Mouse (Mus musculus) ES-Bruce4 (cell line): ENCODE data around the gene Ank3. TPM values are rescaled to one million over a fixed set of nuclear protein-coding genes. Genes with fewer than 3 reads are reported as not detected.

Experiments used
- H3K27ac ChIP-seq: 2 replicates; pipeline ENCODE4 v1.5.1; 2012; ENCODE audit warnings: low read length, inconsistent platforms; ENCODE audit not compliant: insufficient read depth
- H3K27me3 ChIP-seq: 2 replicates; pipeline ENCODE4 v1.6.1; 2012; ENCODE audit warnings: mild to moderate bottlenecking, low read length, inconsistent platforms; ENCODE audit not compliant: control insufficient read depth, poor library complexity, insufficient read depth, severe bottlenecking
- H3K36me3 ChIP-seq: 2 replicates; pipeline ENCODE4 v1.6.1; 2012; ENCODE audit warnings: inconsistent platforms, mild to moderate bottlenecking, low read length, moderate library complexity; ENCODE audit not compliant: control insufficient read depth, poor library complexity, insufficient read depth, severe bottlenecking
- H3K4me1 ChIP-seq: one replicate; pipeline ENCODE4 v1.8.1; 2011; ENCODE audit warnings: low read length; ENCODE audit not compliant: control insufficient read depth, insufficient read depth
- H3K4me3 ChIP-seq: 2 replicates; pipeline ENCODE4 v1.5.1; 2011; ENCODE audit warnings: low read depth, mild to moderate bottlenecking, low read length
- H3K9ac ChIP-seq: 2 replicates; pipeline ENCODE4 v1.6.1; 2012; ENCODE audit warnings: low read depth, mild to moderate bottlenecking, inconsistent platforms; ENCODE audit not compliant: poor library complexity, severe bottlenecking
- H3K9me3 ChIP-seq: replicated peaks from 2 replicates; pipeline ENCODE4 v1.6.1; 2012; ENCODE audit warnings: mild to moderate bottlenecking, low read length, inconsistent platforms; ENCODE audit not compliant: control insufficient read depth, poor library complexity, insufficient read depth, severe bottlenecking
- CTCF ChIP-seq: IDR thresholded peaks from one replicate; pipeline ENCODE4 v1.8.1; 2011; ENCODE audit warnings: low read depth, low read length
- EP300 ChIP-seq: IDR thresholded peaks from 2 replicates; pipeline ENCODE4 v1.6.1; 2011; ENCODE audit warnings: low read depth, low read length; ENCODE audit not compliant: insufficient read depth
- POLR2A ChIP-seq: IDR thresholded peaks from one replicate; pipeline ENCODE4 v1.8.1; 2011; ENCODE audit warnings: low read length; ENCODE audit not compliant: insufficient read depth
- polyA plus RNA-seq: library from polyadenylated mRNA; stranded (reverse); fragments of >200 nt; gene quantifications from 2 replicates; pipeline ENCODE4 v1.2.4, GENCODE M21; 2011; ENCODE audit warnings: low read depth; ENCODE audit not compliant: missing spikeins, insufficient read depth, insufficient read length

Ank3 gene
- polyA plus RNA-seq, 1 experiment = 61.0 TPM

- Histone ChIP-seq H3K27me3 (no peaks in the 10 kb centered on the region), H3K27ac (peak overlapping the region; percentile 89; the same call in 1 of the 2 replicates), H3K9ac (peak overlapping the region; percentile 54), H3K4me1 (peaks cover 3% of the 10 kb centered on the region), H3K36me3 (no peaks in the 10 kb centered on the region), H3K9me3 (no peaks in the 10 kb centered on the region), H3K4me3 (peak overlapping the region; percentile 58)
- no peak for TF ChIP-seq EP300
Observed at GRCm38 (mm10) chr10:69927012-69927411, 528.4 kb downstream of the Ank3 start.

- Histone ChIP-seq H3K4me3 (no peak overlapping the region), H3K27ac (no peak overlapping the region), H3K9me3 (no peaks in the 10 kb centered on the region; the same call in 1 of the 2 replicates), H3K27me3 (no peaks in the 10 kb centered on the region), H3K36me3 (no peaks in the 10 kb centered on the region), H3K9ac (no peak overlapping the region), H3K4me1 (peaks cover 3% of the 10 kb centered on the region)
- TF ChIP-seq POLR2A (no peak), EP300 (no peak), CTCF (no peak)
Observed at GRCm38 (mm10) chr10:69928358-69928757, 529.8 kb downstream of the Ank3 start.

- H3K27ac ChIP-seq = no peak overlapping the region
- TF ChIP-seq CTCF (no peak), EP300 (no peak), POLR2A (no peak)
Observed at GRCm38 (mm10) chr10:69930503-69930902, 531.9 kb downstream of the Ank3 start.

GRCm38 (mm10) chr10:69936443-69937067 is 538.0 kb downstream of the Ank3 start:
- Histone ChIP-seq H3K36me3 (no peaks in the 10 kb centered on the region), H3K9me3 (no peaks in the 10 kb centered on the region; the same call in 1 of the 2 replicates), H3K9ac (no peak overlapping the region), H3K4me3 (no peak overlapping the region), H3K4me1 (peaks cover 2% of the 10 kb centered on the region), H3K27ac (no peak overlapping the region), H3K27me3 (no peaks in the 10 kb centered on the region)
- TF ChIP-seq EP300 (no peak), CTCF (no peak), POLR2A (no peak)

More at GRCm38 (mm10) chr10:69930503-69930902, 531.9 kb downstream of the Ank3 start:
- H3K9me3 ChIP-seq = no peaks in the 10 kb centered on the region; the same call in 1 of the 2 replicates
- H3K4me3 ChIP-seq = no peak overlapping the region
- peaks cover 3% of the 10 kb centered on the region for H3K4me1 ChIP-seq
- no peaks in the 10 kb centered on the region for H3K36me3 ChIP-seq
- no peaks in the 10 kb centered on the region for H3K27me3 ChIP-seq
- no peak overlapping the region for H3K9ac ChIP-seq

- H3K9ac ChIP-seq = no peak overlapping the region
- H3K9me3 ChIP-seq = no peaks in the 10 kb centered on the region; the same call in 1 of the 2 replicates
- H3K27me3 ChIP-seq = no peaks in the 10 kb centered on the region
- H3K36me3 ChIP-seq = no peaks in the 10 kb centered on the region
- H3K4me1 ChIP-seq = peaks cover 2% of the 10 kb centered on the region
- H3K4me3 ChIP-seq = no peak overlapping the region
- no peak overlapping the region for H3K27ac ChIP-seq
- no peak for TF ChIP-seq EP300
- TF ChIP-seq CTCF = no peak
- no peak for TF ChIP-seq POLR2A
Observed at GRCm38 (mm10) chr10:69937291-69937921, 538.8 kb downstream of the Ank3 start.

GRCm38 (mm10) chr10:69939144-69939543 is 540.6 kb downstream of the Ank3 start:
- Histone ChIP-seq H3K27me3 (no peaks in the 10 kb centered on the region), H3K36me3 (no peaks in the 10 kb centered on the region), H3K9ac (no peak overlapping the region)

More at GRCm38 (mm10) chr10:69939144-69939543, 540.6 kb downstream of the Ank3 start:
- H3K27ac ChIP-seq = no peak overlapping the region
- H3K4me1 ChIP-seq = peaks cover 2% of the 10 kb centered on the region
- TF ChIP-seq POLR2A = no peak
- no peak for TF ChIP-seq EP300
- no peak for TF ChIP-seq CTCF
- no peaks in the 10 kb centered on the region for H3K9me3 ChIP-seq
- no peak overlapping the region for H3K4me3 ChIP-seq
